In the genomic region with DNA sequence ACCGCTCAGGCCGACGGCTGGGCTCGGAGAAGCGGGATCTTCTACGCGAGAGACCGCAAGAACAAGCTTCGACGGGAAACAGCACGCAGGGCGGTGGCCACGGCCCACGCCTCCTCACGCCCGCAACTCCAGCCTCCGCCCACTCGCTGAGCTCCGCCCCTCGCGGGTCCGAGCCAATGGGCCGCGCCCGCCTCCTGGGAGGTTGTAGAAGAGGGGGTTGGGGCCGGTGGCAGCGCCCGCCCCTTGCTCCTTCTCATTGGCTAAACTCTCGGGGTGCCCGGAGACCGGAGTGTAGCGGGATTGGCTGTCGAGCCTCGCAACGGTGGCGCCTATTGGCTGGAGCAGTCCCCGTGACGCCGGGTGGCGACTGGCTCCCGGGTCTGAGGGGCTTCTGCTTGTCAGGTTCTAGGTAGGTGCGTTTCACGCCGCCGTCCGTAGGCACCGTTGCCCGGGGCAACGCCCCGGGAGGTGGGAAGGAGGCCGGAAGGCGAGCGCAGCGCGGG, we compare ENCODE assay signal across 8 mouse cellular contexts. TPM values are rescaled to one million over a fixed set of nuclear protein-coding genes. Genes with fewer than 3 reads are reported as not detected.
DNase-seq lines count a peak whose midpoint lies in the region; ATAC-seq and TF ChIP-seq lines count a peak whose summit lies in the region.

TSS of gene A930002H24Rik (minus strand) at position 145 of the 503 bp plus-strand sequence.

- peaks cover 7% of the 10 kb centered on the region for H3K4me1 ChIP-seq in bone marrow macrophage, adult 2 months (ENCODE audit: control insufficient read depth, insufficient read depth, low read length)
- peaks cover 6% of the 10 kb centered on the region for H3K4me1 ChIP-seq in embryonic fibroblast, embryonic 13.5 days (ENCODE audit: control insufficient read depth, insufficient read depth, low read length)
- H3K4me1 ChIP-seq in heart, embryonic 11.5 days (ENCODE audit: control insufficient read depth, insufficient read depth, low read length) = 0 out of 2 replicates have a peak, but pooled peaks cover 3% of the 10 kb centered on the region
- H3K4me1 ChIP-seq in kidney, embryonic 16.5 days (ENCODE audit: insufficient read depth, low read length) = peaks cover 15% of the 10 kb centered on the region
- peaks cover 6% of the 10 kb centered on the region for H3K4me1 ChIP-seq in liver, adult 2 months (ENCODE audit: control insufficient read depth, insufficient read depth, low read length)

- peaks cover under 1% of the 10 kb centered on the region; the same call in 1 of the 2 replicates for H3K79me2 ChIP-seq in liver, adult 2 months (ENCODE audit: control insufficient read depth, insufficient read depth, low read length)
- H3K79me2 ChIP-seq in myocyte (ENCODE audit: control insufficient read depth, insufficient read depth) = peaks cover 40% of the 10 kb centered on the region

- peak within 1 kb of the TSS; percentile 83 for H3ac ChIP-seq in myocyte (ENCODE audit: control insufficient read depth, insufficient read length)

- no peak for TF ChIP-seq POLR2A in bone marrow macrophage, adult 2 months (IDR thresholded peaks at IDR 0.05; ENCODE audit: borderline replicate concordance, low read depth, low read length)
- peak; percentile 89 for TF ChIP-seq POLR2A in embryonic fibroblast, embryonic 13.5 days (IDR thresholded peaks at IDR 0.05; ENCODE audit: low read depth, low read length)
- peak; percentile 62; the same call in 1 of the 2 replicates for TF ChIP-seq POLR2A in liver, adult 2 months (IDR thresholded peaks at IDR 0.05; ENCODE audit: extremely low read depth, insufficient read depth, low read length)
- TF ChIP-seq POLR2A in myocyte (IDR thresholded peaks at IDR 0.05; ENCODE audit: insufficient read length, low read depth) = peak; percentile 87

- peak within 1 kb of the TSS; percentile 94 for H3K4me3 ChIP-seq in bone marrow macrophage, adult 2 months (ENCODE audit: insufficient read depth, low read length)
- peak within 1 kb of the TSS; percentile 68 for H3K4me3 ChIP-seq in embryonic fibroblast, embryonic 13.5 days (ENCODE audit: insufficient read depth, low read length)
- H3K4me3 ChIP-seq in heart, embryonic 11.5 days (ENCODE audit: low read depth, low read length) = peak within 1 kb of the TSS; percentile 92
- H3K4me3 ChIP-seq in kidney, embryonic 16.5 days (ENCODE audit: low read length) = peak within 1 kb of the TSS; percentile 96
- H3K4me3 ChIP-seq in liver, adult 2 months (ENCODE audit: insufficient read depth, low read depth, low read length) = peak within 1 kb of the TSS; percentile 81
- peak within 1 kb of the TSS; percentile 50 for H3K4me3 ChIP-seq in myocyte

- under 1% methylated on average over 54 of the region's 55 CpGs for WGBS in heart, embryonic 11.5 days (ENCODE audit: insufficient replicate concordance)
- under 1% methylated on average over 54 of the region's 55 CpGs for WGBS in kidney, embryonic 16.5 days
- under 1% methylated on average over 55 of the region's 55 CpGs for WGBS in liver, adult 2 months

- H3K9ac ChIP-seq in heart, embryonic 11.5 days (ENCODE audit: low read depth, low read length) = peak within 1 kb of the TSS; percentile 86
- peak within 1 kb of the TSS; percentile 90 for H3K9ac ChIP-seq in kidney, embryonic 16.5 days (replicated peaks; ENCODE audit: low read length)
- H3K9ac ChIP-seq in liver, adult 2 months (ENCODE audit: low read depth, low read length) = peak within 1 kb of the TSS; percentile 94

- H3K36me3 ChIP-seq in heart, embryonic 11.5 days (ENCODE audit: control insufficient read depth, insufficient read depth, low read length) = no peaks in the 10 kb centered on the region
- H3K36me3 ChIP-seq in kidney, embryonic 16.5 days (ENCODE audit: insufficient read depth, low read length) = no peaks in the 10 kb centered on the region
- H3K36me3 ChIP-seq in liver, adult 2 months (ENCODE audit: control insufficient read depth, insufficient read depth, low read length) = no peaks in the 10 kb centered on the region
- no peaks in the 10 kb centered on the region for H3K36me3 ChIP-seq in myocyte (ENCODE audit: control insufficient read depth, insufficient read depth)
- no peaks in the 10 kb centered on the region for H3K36me3 ChIP-seq in splenic B cell, adult 2 months (ENCODE audit: control insufficient read depth, insufficient read depth, low read length, poor library complexity, severe bottlenecking)

- TF ChIP-seq CTCF in bone marrow macrophage, adult 2 months (IDR thresholded peaks at IDR 0.05; ENCODE audit: low read depth, low read length) = no peak
- no peak for TF ChIP-seq CTCF in embryonic fibroblast, embryonic 13.5 days (IDR thresholded peaks at IDR 0.05; ENCODE audit: borderline replicate concordance, insufficient read depth, low read length)
- TF ChIP-seq CTCF in liver, adult 2 months (IDR thresholded peaks at IDR 0.05; ENCODE audit: low read depth, low read length) = no peak

- no peaks in the 10 kb centered on the region for H3K27me3 ChIP-seq in heart, embryonic 11.5 days (ENCODE audit: control insufficient read depth, insufficient read depth, low read length)
- no peaks in the 10 kb centered on the region for H3K27me3 ChIP-seq in kidney, embryonic 16.5 days (ENCODE audit: insufficient read depth, low read length)
- H3K27me3 ChIP-seq in liver, adult 2 months (ENCODE audit: control insufficient read depth, insufficient read depth, low read length) = no peaks in the 10 kb centered on the region
- H3K27me3 ChIP-seq in myocyte (ENCODE audit: control insufficient read depth, insufficient read depth, insufficient read length) = no peaks in the 10 kb centered on the region
- no peaks in the 10 kb centered on the region for H3K27me3 ChIP-seq in splenic B cell, adult 2 months (ENCODE audit: control insufficient read depth, insufficient read depth, low read length, poor library complexity, severe bottlenecking)

- peak within 1 kb of the TSS; percentile 32 for H3K27ac ChIP-seq in bone marrow macrophage, adult 2 months (ENCODE audit: insufficient read depth, low read depth, low read length)
- peak within 1 kb of the TSS; percentile 75 for H3K27ac ChIP-seq in embryonic fibroblast, embryonic 13.5 days (ENCODE audit: insufficient read depth, low read length)
- H3K27ac ChIP-seq in heart, embryonic 11.5 days (ENCODE audit: low read depth, low read length) = peak within 1 kb of the TSS; percentile 85
- H3K27ac ChIP-seq in kidney, embryonic 16.5 days (ENCODE audit: low read length) = peak within 1 kb of the TSS; percentile 72
- peak within 1 kb of the TSS; percentile 83 for H3K27ac ChIP-seq in liver, adult 2 months (replicated peaks; ENCODE audit: insufficient read depth, low read depth, low read length)

- peak within 1 kb of the TSS; percentile 91 for H3K4me2 ChIP-seq in heart, embryonic 11.5 days
- H3K4me2 ChIP-seq in kidney, embryonic 16.5 days (replicated peaks; ENCODE audit: low read depth, low read length) = peak within 1 kb of the TSS; percentile 93
- H3K4me2 ChIP-seq in myocyte (ENCODE audit: low read depth) = peak within 1 kb of the TSS; percentile 99

- H3K9me3 ChIP-seq in heart, embryonic 11.5 days (replicated peaks; ENCODE audit: control insufficient read depth, low read length) = no peaks in the 10 kb centered on the region
- no peaks in the 10 kb centered on the region for H3K9me3 ChIP-seq in kidney, embryonic 16.5 days (ENCODE audit: low read length)

- ATAC-seq in heart, embryonic 11.5 days (replicated peaks; ENCODE audit: insufficient number of reproducible peaks, low FRiP score, low TSS enrichment) = peak; percentile 100
- peak; percentile 100 for ATAC-seq in kidney, embryonic 16.5 days (ENCODE audit: low FRiP score, low TSS enrichment)

- DNase-seq in A20 (ENCODE audit: low read depth, low spot score) = peak; percentile 99
- DNase-seq in liver, adult 2 months (ENCODE audit: extremely low read depth, low read depth, low spot score) = peak; percentile 86
- DNase-seq in splenic B cell, adult 2 months (ENCODE audit: low read depth, low spot score) = peak; percentile 87

TF ChIP-seq in myocyte, 11 proteins besides CTCF, POLR2A, EP300 and RAD21:
- peak; percentile 74 for TF ChIP-seq USF1 (IDR thresholded peaks at IDR 0.05; ENCODE audit: low read depth)
- peak in 1 of 3 experiments; percentile 27 for TF ChIP-seq MYOG (IDR thresholded peaks at IDR 0.05; ENCODE audit: control insufficient read depth in 1 of 3, insufficient read depth in 1 of 3, insufficient read length in 2 of 3, low read depth in 2 of 3)
- peak; percentile 85 for TF ChIP-seq POLR2AphosphoS2 (IDR thresholded peaks at IDR 0.05; ENCODE audit: insufficient read length, low read depth)
- no peak for TF ChIP-seq CEBPB (IDR thresholded peaks at IDR 0.05; ENCODE audit: insufficient read depth, poor library complexity, severe bottlenecking)
- peak in 1 of 3 experiments; percentile 33 for TF ChIP-seq MYOD1 (IDR thresholded peaks at IDR 0.05; ENCODE audit: control insufficient read depth in 1 of 3, insufficient read length in 2 of 3, low read depth in 2 of 3)
- no peak for TF ChIP-seq TCF12 (IDR thresholded peaks at IDR 0.05; ENCODE audit: insufficient read depth, poor library complexity, severe bottlenecking)
- peak; percentile 31 for TF ChIP-seq MAX (IDR thresholded peaks at IDR 0.05; ENCODE audit: low read depth)
- TF ChIP-seq TCF3 (IDR thresholded peaks at IDR 0.05; ENCODE audit: insufficient read length, low read depth) = no peak

RNA-seq across cellular contexts. Expression of gene A930002H24Rik, which starts in this region (rescaled TPM):
- polyA plus RNA-seq in bone marrow macrophage, adult 2 months (2012; ENCODE audit: insufficient read depth, insufficient read length, missing spikeins) = not detected in 2 replicates
- 2.1 and 2.6 TPM in 2 replicates for polyA plus RNA-seq in embryonic fibroblast, embryonic 13.5 days (2011; ENCODE audit: insufficient read length, low read depth, missing spikeins)
- 2.9 and 4.3 TPM in 2 replicates for polyA plus RNA-seq in heart, embryonic 11.5 days (2014; fragmentation: Nextera tagmentation; extraction: Ambion mirVana)
- polyA plus RNA-seq in kidney, embryonic 16.5 days (2015; fragmentation: Nextera tagmentation; extraction: Ambion mirVana) = 3.4 and 4.9 TPM in 2 replicates
- 0.74 TPM in 1 of 2 replicates, not detected in the other for total RNA-seq in liver, adult 2 months (2014; rRNA removed)
- polyA plus RNA-seq in liver, adult 2 months (2012; rRNA removed) = 0.72 TPM in 1 of 2 replicates, not detected in the other
- polyA plus RNA-seq in myocyte (2012; fragmentation: generic; extraction: Trizol) = 1.6 TPM

Comparison
In these comparisons a context has a peak if more than half of its experiments do, and no peak if none do; other contexts are left out.
1. Peak in every context shown above with its lines: DNase-seq, ATAC-seq, H3K4me3 ChIP-seq and H3K27ac ChIP-seq.
2. Peak in DNase-seq, H3K4me3 ChIP-seq, H3K27ac ChIP-seq and H3K9ac ChIP-seq in liver, adult 2 months; RNA of the gene not detected or under 1 TPM.
3. H3K27ac ChIP-seq: peak in every context shown above with its lines; median percentile 85 in heart, embryonic 11.5 days; 83 in liver, adult 2 months; 75 in embryonic fibroblast, embryonic 13.5 days; 72 in kidney, embryonic 16.5 days; 32 in bone marrow macrophage, adult 2 months.